Mouse (Mus musculus): ENCODE measurements around the gene Art3. TPM values are rescaled to one million over a fixed set of nuclear protein-coding genes. Genes with fewer than 3 reads are reported as not detected.

Art3 gene
- total RNA-seq (2021) = 1 to 10 TPM; 3.7 to 4.8 TPM
- long read RNA-seq, experiment 1, partial matches to known transcripts = 0 of 4 reads
- long read RNA-seq, experiment 1, other reads (novel, unspliced or antisense) = 4 of 4 reads
- long read RNA-seq, experiment 2, partial matches to known transcripts = 0 of 2 reads
- long read RNA-seq, experiment 2, other reads (novel, unspliced or antisense) = 2 of 2 reads

- no peak for TF ChIP-seq CTCF (conservative IDR thresholded peaks at IDR 0.05)
- peak within 1 kb of the TSS; percentile 48 for H3K4me3 ChIP-seq
- H3K27ac ChIP-seq = peak within 1 kb of the TSS; percentile 14; the same call in 1 of the 2 replicates
- no peak for DNase-seq (ENCODE audit: low spot score in 2 of 2)
Observed at GRCm38 (mm10) chr5:92331635-92332338, at the start of gene Art3. Art3 (plus strand) TSS chr5:92331827.

GRCm38 (mm10) chr5:92282571-92282970 is 49.1 kb upstream of the Art3 start:
- H3K27ac ChIP-seq = no peak overlapping the region
- H3K4me3 ChIP-seq = no peak overlapping the region
- DNase-seq (ENCODE audit: low spot score in 2 of 2) = no peak
- no peak for TF ChIP-seq CTCF (conservative IDR thresholded peaks at IDR 0.05)

- H3K27ac ChIP-seq = no peak overlapping the region
- TF ChIP-seq CTCF (conservative IDR thresholded peaks at IDR 0.05) = no peak
- DNase-seq (ENCODE audit: low spot score in 2 of 2) = no peak
- H3K4me3 ChIP-seq = no peak overlapping the region
Observed at GRCm38 (mm10) chr5:92283107-92283506, 48.5 kb upstream of the Art3 start.

GRCm38 (mm10) chr5:92287840-92288239 is 43.8 kb upstream of the Art3 start:
- no peak overlapping the region for H3K27ac ChIP-seq
- DNase-seq (ENCODE audit: low spot score in 2 of 2) = no peak
- TF ChIP-seq CTCF (conservative IDR thresholded peaks at IDR 0.05) = no peak
- no peak overlapping the region for H3K4me3 ChIP-seq

DNA sequence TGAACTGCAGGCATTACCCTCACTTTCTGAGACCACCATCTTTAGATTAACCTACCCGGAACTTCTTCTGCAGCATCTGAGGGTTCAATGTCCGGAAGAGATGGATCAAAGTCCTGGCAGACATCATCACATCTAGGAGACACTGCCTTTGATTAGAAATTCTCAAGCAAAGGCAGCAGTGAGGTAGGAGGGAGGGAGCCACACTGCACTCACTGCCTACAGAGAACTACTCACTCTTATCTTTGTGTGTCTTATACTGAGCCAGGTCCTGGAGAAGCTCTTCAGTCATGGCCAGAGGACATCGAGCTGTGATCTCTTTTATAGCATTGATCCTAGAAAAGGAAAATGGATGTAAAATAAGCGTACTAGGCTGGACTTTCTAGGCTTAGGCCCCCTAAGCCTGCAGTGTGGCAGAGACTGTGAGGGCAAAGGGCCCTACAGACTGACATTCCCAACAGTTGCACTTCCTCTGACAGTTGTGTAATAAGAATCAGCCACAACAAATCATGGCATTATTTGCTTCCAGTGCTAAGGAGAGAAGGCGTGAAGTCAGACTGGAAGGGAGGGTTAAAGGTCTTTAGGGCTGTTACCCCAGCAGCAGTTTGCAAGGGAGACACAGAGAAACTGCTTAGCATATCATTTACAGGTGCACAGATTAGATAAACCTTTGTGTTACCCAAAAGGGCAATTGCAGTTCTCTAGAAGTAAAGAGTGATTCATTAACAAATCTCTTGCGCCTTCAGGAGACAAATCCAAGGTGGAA is 39.8 kb upstream of the Art3 start:
- no peak for TF ChIP-seq CTCF (conservative IDR thresholded peaks at IDR 0.05)
- H3K27ac ChIP-seq = no peak overlapping the region

DNA sequence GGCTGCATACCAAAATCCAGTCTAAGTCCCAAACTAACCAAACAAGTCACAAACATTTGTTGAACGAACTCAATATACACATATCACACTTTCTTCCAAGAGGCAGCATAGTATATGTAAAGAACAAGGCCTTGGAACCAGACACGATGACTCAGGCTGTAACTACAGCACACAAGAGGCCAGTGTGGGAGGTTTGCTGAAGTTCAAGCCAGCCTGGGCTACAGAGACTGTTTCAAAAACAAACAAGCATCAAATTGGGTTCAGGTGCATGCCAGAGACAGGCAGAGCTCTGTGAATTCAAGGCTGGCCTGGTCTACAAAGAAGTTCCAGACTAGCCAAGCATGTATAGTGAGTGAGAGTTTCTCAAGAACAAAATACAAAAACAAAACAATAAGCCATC is 37.1 kb upstream of the Art3 start:
- no peak for DNase-seq (ENCODE audit: low spot score in 2 of 2)
- no peak overlapping the region for H3K4me3 ChIP-seq
- TF ChIP-seq CTCF (conservative IDR thresholded peaks at IDR 0.05) = no peak
- no peak overlapping the region for H3K27ac ChIP-seq

More for the DNA sequence above, 39.8 kb upstream of the Art3 start:
- DNase-seq (ENCODE audit: low spot score in 2 of 2) = no peak
- H3K4me3 ChIP-seq = no peak overlapping the region

DNA sequence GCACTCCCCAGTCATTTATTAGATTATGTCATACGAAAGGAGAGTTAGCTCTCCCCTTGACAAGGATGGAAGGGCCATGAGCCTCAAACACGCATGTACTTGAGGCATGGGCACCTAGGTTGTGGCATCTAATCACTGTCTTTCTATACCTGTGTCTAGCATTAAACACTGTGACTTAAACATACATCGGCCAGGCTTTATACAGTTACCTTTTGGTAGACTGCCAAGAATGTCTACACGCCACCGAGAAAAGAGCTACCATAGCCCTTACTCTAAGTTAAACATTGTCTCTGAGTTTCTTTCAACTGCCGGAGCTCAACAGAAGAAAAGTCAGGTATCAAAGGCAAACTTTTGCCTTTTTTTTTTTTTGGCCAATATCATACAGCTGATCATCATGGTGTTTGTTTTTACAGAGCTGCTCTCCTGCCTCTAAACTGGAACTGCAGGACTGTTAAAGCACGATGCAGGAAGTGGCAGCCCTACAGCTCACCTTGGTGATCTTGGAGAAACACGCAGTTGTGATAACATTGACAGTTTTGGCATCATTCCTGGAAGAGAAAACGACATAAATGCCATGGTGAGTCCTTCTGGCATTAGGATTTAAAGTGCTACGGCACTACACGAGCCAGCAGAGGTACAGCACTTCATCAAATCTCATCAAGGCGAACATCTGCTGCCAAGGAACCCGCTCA is 29.3 kb upstream of the Art3 start:
- no peak for DNase-seq (ENCODE audit: low spot score in 2 of 2)
- no peak for TF ChIP-seq CTCF (conservative IDR thresholded peaks at IDR 0.05)

GRCm38 (mm10) chr5:92304291-92304690 is 27.3 kb upstream of the Art3 start:
- Histone ChIP-seq H3K27ac (no peak overlapping the region), H3K4me3 (no peak overlapping the region)
- no peak for DNase-seq (ENCODE audit: low spot score in 2 of 2)
- no peak for TF ChIP-seq CTCF (conservative IDR thresholded peaks at IDR 0.05)

More for the DNA sequence above, 29.3 kb upstream of the Art3 start:
- Histone ChIP-seq H3K4me3 (no peak overlapping the region), H3K27ac (no peak overlapping the region)

DNA sequence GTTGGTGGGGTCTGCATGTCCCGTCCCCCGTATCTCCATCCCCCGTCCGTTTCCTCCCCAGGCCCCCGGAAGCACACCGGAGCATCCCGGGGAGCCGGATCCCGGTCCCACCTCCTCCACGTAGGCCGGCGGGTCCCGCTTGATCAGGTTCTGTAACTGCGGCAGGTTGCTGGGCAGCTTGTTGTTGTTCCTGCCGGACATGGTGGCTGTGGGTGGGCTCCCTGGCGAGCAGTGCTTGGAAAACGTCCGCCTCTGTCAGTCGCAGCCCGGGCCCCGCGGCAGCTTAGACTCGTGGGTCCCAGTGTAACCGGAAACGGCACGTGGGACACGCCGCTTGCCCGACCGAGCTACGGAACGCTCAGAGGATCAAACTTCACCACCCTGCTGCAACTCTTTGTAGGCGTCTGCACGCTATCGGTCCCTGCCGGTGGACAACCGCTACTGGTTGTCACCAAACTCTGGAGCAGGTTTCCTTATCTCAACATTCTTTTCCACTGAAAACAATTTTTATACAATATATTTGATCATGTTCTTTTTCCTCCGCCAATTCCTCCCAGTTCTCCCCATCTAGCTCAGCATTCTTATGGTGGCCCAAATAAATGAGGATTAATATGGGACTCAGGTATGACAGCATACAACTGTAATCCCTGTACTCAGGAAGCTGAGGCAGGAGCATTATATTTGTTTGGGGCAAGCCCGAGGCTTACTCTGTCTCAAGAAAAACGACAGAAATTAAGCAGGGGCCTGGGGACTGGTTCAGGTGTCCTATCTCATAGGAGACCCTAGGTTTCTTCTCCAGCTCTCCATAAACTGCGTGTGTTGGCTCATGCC is 21.7 kb upstream of the Art3 start, which contains the start of gene Sdad1:
Gene Sdad1 (minus strand): TSS at position 799 of the 831 bp plus-strand sequence.
- DNase-seq (ENCODE audit: low spot score in 2 of 2) = peak; percentile 93 to 95
- TF ChIP-seq CTCF (conservative IDR thresholded peaks at IDR 0.05) = peak; percentile 87
- Histone ChIP-seq H3K27ac (peak within 1 kb of the TSS; percentile 66), H3K4me3 (peak within 1 kb of the TSS; percentile 95)

DNA sequence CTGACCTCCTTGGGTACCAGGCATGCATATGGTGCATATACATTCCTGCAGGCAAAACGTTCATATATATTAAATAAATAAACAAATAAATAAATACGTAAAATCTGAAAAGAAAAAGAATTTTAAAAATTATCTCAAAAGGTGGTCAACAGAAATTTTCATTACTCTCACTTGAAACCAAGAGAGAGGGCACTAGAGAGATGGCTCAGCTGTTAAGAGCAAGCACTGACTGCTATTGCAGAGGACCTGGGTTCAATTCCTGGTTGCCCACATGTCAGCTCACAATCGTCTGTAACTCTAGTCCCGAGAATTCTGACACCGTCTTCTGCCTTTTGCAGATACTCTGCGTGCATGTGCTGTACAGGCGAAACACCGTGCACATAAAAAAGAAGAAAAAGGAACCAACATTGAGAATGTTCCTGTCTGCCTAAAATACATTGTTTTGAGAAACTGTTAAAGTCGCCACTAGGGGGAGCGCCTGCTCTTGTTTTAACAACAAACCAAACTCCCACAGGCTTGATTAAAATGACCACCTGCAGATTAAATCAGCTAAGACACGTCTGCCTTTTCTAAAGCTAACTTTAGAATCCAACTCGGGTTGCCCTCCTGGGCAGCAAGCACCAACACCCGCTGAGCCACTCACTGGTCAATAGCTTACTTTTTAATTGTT is 19.4 kb upstream of the Art3 start:
- Histone ChIP-seq H3K27ac (no peak overlapping the region), H3K4me3 (no peak overlapping the region)
- peak; percentile 81 to 88 for DNase-seq (ENCODE audit: low spot score in 2 of 2)
- peak; percentile 91 for TF ChIP-seq CTCF (conservative IDR thresholded peaks at IDR 0.05)

GRCm38 (mm10) chr5:92313776-92314175 is 17.9 kb upstream of the Art3 start:
- H3K4me3 ChIP-seq = no peak overlapping the region
- no peak overlapping the region for H3K27ac ChIP-seq
- TF ChIP-seq CTCF (conservative IDR thresholded peaks at IDR 0.05) = no peak
- DNase-seq (ENCODE audit: low spot score in 2 of 2) = no peak

All from layer of hippocampus, adult 2 months (tissue).